Mouse (Mus musculus) spleen, adult 2 months (tissue): ENCODE data around the gene Adam17.
"Not testable (repeated sequence)": the region's sequence is repeated elsewhere in the genome, so short reads cannot be mapped to it uniquely, and the experiment has no call there.

Experiments
- CTCF ChIP-seq: fragments of 200-500 bp; IDR thresholded peaks from 2 replicates; pipeline ENCODE4 v1.5.1; 2011; ENCODE audit warnings: mild to moderate bottlenecking, inconsistent platforms; ENCODE audit not compliant: insufficient read depth, insufficient read length, insufficient replicate concordance; ENCODE audit errors: extremely low read depth
- POLR2A ChIP-seq: fragments of 200-500 bp; IDR thresholded peaks from 2 replicates; pipeline ENCODE4 v1.6.1; 2011; ENCODE audit warnings: low read depth, low read length, inconsistent platforms

DNA sequence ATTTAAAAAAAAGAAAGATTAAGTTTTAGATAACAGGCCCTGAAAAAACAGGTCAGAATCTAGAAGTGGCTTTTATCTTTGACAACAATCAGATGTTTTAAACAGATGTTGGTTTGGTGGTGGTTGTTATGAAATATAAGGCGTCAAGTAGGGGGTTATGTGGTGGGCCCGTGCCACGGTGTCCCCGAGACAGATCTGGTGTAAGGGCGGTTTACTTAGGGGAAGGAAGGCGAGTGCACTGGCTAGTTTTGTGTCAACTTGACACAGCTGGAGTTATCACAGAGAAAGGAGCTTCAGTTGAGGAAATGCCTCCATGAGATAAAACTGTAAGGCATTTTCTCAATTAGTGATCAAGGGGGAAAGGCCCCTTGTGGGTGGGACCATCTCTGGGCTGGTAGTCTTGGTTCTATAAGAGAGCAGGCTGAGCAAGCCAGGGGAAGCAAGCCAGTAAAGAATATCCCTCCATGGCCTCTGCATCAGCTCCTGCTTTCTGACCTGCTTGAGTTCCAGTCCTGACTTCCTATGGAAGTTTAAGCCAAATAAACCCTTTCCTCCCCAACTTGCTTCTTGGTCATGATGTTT is 5.4 kb upstream of the Adam17 start:
- TF ChIP-seq CTCF, POLR2A: not testable (repeated sequence)
